Mouse (Mus musculus) large intestine, adult 2 months (tissue): ENCODE data around the gene Tmem94. TPM values are rescaled to one million over a fixed set of nuclear protein-coding genes. Genes with fewer than 3 reads are reported as not detected.

ENCODE experiments used
- DNase-seq: peaks from one replicate; pipeline ENCODE4 v3.0.0-alpha.2; 2012; ENCODE audit warnings: low read depth, low spot score
- WGBS: fragments of 180-500 bp; shearing (Covaris S2); methylation state at CpG from one replicate; pipeline ENCODE4 v1.1.7; 2018; 5-methylcytosine and 5-hydroxymethylcytosine counted together
- polyA plus RNA-seq: library from polyadenylated mRNA; depleted of rRNA; stranded (reverse); fragments of >200 nt; gene quantifications from 2 replicates; pipeline ENCODE4 v1.2.3, GENCODE M21; 2012

Tmem94 gene
- polyA plus RNA-seq, 1 experiment = 57.9 TPM

GRCm38 (mm10) chr11:115764698-115765097 is 535 bp upstream of the Tmem94 start:
- 24% methylated on average over 2 of the region's 2 CpGs for WGBS
- no peak for DNase-seq

DNA sequence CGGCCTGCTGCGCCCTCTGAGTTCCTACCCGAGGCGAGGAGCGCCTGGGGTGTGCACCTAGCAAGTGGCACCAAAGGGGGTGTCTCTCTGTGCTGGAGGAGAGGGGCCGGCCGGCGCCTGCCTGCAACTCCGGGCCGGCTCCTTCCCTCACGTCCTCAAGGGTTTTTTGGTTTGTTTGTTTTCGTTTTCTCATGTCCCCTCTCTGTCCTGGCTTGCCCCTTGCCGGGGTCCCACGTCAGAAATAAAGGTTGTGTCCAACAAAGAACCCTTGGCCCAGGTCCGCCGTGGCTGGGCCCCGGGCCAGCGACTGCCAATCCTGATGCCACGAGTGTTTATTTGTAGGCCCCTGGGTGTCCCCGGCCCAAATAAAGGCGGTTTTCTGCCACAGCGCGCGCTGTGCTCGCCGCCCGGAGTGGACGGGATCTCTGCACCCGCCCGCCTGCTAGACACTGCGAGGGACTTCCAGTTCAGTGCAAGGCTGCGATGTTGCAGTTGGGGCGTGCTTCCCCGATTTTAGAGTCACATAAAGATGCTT is 441 bp downstream of the Tmem94 start:
- no peak for DNase-seq
- WGBS = under 1% methylated on average over 34 of the region's 34 CpGs

DNA sequence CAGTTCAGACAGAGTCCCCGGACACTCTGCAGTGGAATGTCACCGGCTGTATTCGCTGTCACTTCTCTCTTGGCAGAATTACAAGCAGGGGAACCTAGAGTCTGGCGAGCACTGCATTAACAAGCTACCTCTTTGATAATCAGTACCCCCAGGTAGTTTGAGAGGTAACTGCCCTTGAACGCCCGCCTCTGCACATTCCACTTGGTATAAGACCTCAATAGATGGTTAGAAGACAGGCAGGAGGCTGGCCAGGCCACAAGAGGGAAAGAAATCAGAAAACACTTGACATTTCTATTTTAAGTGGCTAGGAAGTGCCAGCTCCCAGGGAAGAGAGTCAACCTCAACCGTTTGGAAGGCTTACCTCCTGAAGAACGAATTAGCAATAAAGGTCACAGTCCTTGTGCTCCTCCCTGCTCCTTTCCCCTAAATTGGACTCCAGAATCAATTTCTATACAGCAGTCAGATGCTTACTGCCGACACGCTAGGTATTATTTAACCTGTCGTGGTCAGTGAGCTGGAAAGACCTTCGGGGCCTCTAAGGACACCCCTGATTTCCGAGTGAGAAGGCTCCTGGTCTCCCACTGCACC is 1.2 kb downstream of the Tmem94 start:
- 17% methylated on average over 13 of the region's 13 CpGs for WGBS
- DNase-seq = no peak

DNA sequence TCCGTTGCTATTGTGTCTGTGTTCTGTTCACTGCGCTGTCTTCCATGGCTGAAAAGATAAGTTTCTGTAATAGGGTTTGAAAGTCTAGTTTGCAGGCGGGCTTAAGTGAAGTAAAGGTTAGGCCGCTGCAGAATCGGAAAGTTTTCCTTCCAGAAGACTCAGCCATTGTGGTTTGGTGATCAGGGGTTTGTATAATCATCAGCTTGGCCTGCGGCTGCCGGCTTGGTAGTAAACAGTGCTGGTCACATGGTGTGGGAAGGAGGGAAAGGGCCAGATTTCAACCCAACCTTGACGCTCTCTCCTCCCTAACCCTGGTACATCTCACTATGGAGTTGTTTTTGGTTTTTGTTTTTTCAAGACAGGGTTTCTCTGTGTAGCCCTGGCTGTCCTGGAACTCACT is 1.7 kb downstream of the Tmem94 start:
- no peak for DNase-seq
- WGBS = 45% methylated on average over 8 of the region's 8 CpGs

GRCm38 (mm10) chr11:115768896-115769295 is 3.7 kb downstream of the Tmem94 start:
- 81% methylated on average over 3 of the region's 3 CpGs for WGBS

DNA sequence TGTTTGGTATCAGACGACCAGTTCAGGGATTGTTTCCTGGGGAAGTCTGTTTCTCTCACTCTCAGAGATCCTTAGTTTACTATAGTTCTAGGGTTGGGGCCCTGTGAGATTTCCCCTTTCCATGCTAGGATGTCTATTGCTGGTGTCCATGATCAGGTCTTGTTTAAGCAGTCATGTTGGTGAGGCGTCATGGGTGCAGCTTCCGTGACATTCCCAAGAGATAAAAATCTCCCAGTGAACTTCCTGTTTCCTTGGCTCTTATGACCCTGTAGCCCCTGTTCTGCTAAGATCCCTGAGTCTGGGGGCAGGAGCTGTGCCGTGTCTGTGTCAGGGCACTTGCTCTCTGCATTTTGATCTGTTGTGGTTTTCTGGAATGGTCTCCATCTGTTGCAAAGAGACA is 9.4 kb downstream of the Tmem94 start:
- 62% methylated on average over 4 of the region's 4 CpGs for WGBS
- DNase-seq = no peak

More at GRCm38 (mm10) chr11:115768896-115769295, 3.7 kb downstream of the Tmem94 start:
- no peak for DNase-seq

DNA sequence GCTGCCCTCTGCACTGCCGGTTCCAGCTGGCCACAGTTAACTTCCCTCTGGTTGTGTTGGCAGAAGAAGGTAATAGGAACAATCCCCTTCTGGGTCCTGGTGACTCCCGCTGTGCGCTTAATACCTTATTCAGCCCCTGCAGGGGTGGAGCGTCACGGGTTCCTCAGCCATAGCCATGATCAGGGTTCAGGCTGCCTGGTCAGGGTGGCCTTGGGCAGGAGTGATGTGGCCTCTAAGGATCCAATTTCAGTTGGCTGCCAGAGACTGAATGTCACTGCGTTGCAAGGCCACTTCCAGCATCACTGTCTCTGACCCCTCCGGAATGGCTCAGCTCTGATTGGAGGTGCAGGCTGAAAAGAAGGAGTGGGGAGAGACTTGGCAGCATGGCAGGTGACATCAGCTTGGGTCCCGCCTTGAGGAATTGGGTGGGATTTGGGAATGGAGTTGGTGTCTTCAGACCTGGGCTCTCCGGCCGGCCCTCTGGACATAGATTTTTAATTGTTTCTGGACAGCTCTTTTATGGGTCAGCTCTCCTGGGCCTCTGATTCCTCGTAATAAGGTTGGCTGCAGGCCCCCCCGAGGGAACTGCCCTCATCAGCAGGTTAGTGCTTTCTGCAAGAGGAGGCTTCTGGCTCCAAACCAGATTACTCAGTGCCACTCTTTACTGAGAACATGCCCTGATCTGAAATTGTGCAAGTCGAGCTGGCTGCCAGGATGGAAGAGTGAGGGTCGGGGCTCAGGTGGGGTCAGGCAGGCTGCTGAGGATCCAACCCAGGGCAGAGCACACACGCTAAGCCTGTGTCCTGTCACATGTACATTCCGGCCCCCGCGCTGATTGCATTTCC is 10.8 kb downstream of the Tmem94 start:
- 65% methylated on average over 18 of the region's 18 CpGs for WGBS
- DNase-seq = no peak

DNA sequence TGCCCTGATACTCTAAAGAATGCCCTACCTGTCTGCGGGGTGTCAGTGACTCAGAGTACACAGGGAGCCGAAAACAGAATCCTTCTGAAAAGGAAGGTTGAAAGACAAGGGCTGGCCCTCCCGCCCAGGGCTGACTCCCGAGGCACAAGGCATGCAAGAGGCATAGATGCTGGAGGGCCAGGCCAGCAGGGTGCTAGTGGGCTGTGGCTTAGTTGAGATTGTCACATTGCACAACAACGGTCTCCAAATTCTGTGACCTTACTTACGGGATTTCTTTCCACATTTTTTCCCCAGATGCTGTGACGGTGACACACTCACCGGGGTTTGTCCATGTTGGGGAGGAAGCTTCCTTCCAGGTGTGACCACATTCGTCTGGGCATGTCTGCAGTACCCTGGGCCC is 11.7 kb downstream of the Tmem94 start:
- 61% methylated on average over 9 of the region's 9 CpGs for WGBS

DNA sequence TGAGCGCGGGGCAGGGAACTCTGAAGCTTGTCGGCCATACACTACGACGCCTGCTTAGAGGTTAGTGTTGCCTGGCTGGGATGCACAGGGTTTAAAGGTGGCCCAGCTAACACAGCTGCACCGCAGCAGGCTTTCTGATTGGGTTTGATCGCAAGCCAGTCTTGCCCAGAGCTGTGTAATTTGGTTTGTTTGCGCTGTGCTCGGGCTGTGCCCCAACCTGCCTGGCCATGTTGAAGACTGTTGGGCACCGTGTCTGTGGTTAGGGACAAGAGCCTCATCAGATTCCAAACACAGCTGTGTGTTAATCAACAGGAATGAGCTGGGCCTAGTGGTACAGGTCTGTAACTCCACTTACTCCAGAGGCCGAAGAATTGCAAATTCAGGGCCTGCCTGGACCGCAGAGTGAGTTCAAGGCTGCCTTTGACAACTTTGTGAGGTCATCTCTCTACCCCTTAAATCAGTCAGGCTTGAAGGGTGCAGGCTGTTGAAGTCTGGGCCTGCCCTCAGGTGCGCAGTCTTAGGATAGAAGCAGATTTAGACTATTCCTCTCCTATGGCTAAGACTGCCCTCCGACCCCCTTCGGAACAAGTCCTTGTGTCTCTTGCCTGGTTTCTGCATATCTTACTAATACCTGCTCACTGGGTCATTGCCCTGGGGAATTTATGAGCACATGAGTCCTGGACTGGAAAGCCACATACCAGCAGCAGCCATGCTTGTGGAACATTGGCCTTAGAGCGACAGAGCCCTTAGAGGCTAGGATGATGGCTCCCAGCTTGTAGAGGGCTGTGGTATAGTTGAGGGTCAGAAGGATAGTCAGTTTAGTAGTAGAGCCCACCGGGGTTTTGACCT is 12.5 kb downstream of the Tmem94 start:
- WGBS = 58% methylated on average over 17 of the region's 17 CpGs
- no peak for DNase-seq

More for the DNA sequence above, 11.7 kb downstream of the Tmem94 start:
- DNase-seq = no peak

- WGBS = 6% methylated on average over 9 of the region's 9 CpGs
- peak; percentile 94 for DNase-seq
Measured at GRCm38 (mm10) chr11:115779038-115779571, 13.9 kb downstream of the Tmem94 start.

DNA sequence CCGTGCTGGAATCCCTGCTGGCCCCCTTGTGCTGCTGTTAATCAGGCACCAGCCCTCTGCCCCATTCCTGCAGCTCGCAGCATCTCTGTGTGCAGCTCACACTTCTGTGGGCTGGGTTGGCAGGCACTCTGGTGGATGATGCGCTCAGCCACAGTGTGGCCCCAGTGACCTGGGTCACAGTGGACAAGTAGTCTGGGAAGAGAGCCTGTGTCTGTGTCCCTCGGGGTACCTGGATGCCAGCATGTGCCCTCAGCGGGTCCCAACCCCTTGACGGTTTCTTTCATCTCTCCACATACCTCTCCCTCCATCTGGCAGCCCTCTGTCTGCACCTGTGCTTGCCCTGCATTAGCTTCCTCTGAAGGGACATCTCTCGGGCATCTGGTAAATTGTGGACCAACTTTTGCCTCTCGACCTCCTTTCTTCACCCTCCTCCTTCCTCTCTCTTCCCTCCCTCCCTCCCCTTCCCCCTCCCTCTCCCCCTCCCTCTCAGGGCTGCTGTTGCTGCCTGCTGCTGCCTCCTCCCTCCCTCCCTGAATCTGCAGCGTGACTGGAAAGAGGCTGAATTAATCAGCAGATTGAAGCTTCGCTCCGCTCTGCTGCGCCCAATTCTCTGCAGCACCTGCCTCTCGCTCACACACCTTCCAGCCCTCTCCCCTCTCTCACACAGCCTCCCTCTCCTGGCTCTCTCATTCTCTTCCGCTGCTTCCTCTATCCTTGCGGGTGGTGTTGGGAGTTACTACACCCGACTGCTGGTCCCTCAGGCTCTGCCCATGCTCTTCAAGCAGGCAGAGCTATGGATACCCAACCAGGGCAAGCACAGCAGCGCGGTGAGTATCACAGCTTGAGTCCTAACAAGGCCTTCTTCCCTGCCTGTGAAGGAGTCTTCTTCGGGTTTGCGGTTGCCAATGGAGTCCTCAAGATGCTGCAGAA is 15.2 kb downstream of the Tmem94 start:
- 47% methylated on average over 20 of the region's 20 CpGs for WGBS
- no peak for DNase-seq

GRCm38 (mm10) chr11:115786473-115786872 is 21.2 kb downstream of the Tmem94 start:
- WGBS = 81% methylated on average over 6 of the region's 6 CpGs
- no peak for DNase-seq

DNA sequence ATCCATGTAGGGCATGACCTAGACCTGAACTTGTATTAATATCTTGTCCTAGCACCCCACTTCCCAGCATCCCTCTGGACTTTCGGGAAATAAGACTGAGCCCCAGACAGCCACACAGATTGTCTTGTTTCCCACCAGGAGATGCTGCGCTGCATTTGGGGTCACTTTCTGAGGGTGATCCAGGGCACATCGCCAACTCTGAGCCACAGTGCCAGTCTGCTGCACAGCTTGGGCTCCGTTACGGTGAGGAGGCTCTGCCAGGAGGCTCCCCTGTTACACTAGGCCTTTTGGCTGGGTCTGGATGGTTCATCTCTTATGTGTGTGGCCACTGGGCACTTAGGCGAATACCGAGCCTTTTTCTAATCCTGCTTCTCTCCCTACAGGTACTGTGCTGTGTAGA is 24.6 kb downstream of the Tmem94 start:
- DNase-seq = no peak
- 95% methylated on average over 7 of the region's 7 CpGs for WGBS

- 94% methylated on average over 16 of the region's 16 CpGs for WGBS
- DNase-seq = no peak
Measured at GRCm38 (mm10) chr11:115791919-115792318, 26.7 kb downstream of the Tmem94 start.

DNA sequence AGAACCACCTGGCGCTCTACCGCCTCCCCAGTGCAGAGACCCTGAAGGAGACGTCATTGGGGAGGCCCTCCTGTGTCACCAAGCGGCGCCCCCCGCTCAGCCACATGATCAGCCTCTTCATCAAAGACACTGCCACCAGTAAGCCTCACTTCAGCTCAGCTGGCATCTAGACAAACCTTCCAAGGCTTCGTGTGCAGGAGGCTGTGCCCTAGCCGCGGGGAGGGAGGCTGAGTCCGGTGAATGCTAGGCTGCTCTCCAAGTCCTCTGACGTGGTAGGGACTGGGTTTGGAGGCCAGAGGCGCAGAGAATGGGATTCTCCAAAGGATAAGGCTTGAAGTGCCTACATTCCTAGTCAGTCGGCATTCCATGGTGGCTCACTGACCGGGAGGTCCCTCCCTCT is 27.1 kb downstream of the Tmem94 start:
- WGBS = 89% methylated on average over 14 of the region's 14 CpGs

DNA sequence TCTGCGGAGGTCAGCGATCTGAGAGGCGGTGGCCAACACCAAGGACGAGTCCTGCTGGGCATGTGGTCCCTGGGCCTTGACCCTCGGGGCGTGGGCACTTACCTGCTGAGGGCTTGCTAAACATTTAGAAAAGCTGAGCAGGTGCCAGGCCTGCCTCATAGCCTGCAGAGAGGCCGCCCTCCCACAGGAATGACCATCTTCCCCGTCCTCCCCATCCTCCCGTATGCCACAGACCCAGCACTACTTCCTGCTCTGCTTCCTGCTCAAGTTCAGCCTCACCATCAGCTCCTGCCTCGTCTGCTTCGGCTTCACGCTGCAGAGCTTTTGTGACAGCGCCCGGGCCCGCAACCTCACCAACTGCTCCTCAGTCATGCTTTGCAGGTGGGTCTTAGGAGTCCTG is 31.7 kb downstream of the Tmem94 start:
- 76% methylated on average over 15 of the region's 15 CpGs for WGBS
- no peak for DNase-seq

More for the DNA sequence above, 27.1 kb downstream of the Tmem94 start:
- no peak for DNase-seq

- 61% methylated on average over 9 of the region's 9 CpGs for WGBS
- no peak for DNase-seq
Measured at GRCm38 (mm10) chr11:115797665-115798064, 32.4 kb downstream of the Tmem94 start.

DNA sequence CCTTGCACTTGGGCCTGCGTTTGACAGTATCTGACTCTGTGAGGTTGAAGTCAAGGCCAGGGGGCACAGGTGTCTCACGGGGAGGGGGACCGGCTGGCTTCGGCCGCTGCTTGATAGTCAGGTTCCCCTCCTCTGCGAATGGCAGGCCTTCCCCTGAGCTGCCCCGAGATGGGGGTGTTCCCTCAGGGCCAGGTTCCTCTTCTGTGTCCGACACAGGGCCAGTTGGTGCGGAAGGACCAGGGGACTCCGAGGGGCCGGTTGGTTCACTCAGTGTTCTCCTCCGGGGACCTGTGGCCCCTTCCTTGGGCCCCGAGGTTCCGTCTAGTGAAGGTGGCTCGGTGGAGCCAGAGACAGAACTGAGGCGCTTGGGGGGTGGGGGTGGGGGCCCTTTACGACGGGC is 35.7 kb downstream of the Tmem94 start:
- no peak for DNase-seq
- WGBS = 90% methylated on average over 18 of the region's 18 CpGs
